In genomic region chr15:97802575-97802974, GRCm38 (mm10) we compare ENCODE assay signal across 11 mouse cellular contexts. TPM values are rescaled to one million over a fixed set of nuclear protein-coding genes. Genes with fewer than 3 reads are reported as not detected.
A peak's percentile ranks its signal among the peaks of the same experiment; 100 is the strongest.
DNase-seq lines count a peak whose midpoint lies in the region; ATAC-seq and TF ChIP-seq lines count a peak whose summit lies in the region.
"Had no signal": no experiment of that assay in that cellular context is flagged by ENCODE, and none has a peak within 500 bp of the region (broad histone marks: within the 10 kb centered on the region; RNA-seq: fewer than 3 reads in every experiment).

No protein-coding gene starts in this region.

- peak overlapping the region; percentile 61; the same call in 1 of the 2 replicates for H3K9ac ChIP-seq in midbrain, embryonic 16.5 days (ENCODE audit: low read depth, low read length)

- ATAC-seq in midbrain, embryonic 16.5 days: peak; percentile 61

- no peak overlapping the region for H3K4me3 ChIP-seq in gastrocnemius, adult 2 months
- H3K4me3 ChIP-seq in bone marrow, adult 2 months (replicated peaks; ENCODE audit: control insufficient read depth, low read depth, low read length): no peak overlapping the region
- peak overlapping the region; percentile 37 for H3K4me3 ChIP-seq in hindbrain, embryonic 10.5 days
- peak overlapping the region; percentile 28 for H3K4me3 ChIP-seq in midbrain, embryonic 16.5 days (ENCODE audit: low read depth, low read length)

- no peak for TF ChIP-seq CTCF in gastrocnemius, adult 2 months (IDR thresholded peaks at IDR 0.05)
- TF ChIP-seq CTCF in bone marrow, adult 2 months (IDR thresholded peaks at IDR 0.05; ENCODE audit: control insufficient read depth, insufficient read depth, low read length): no peak

- peak; percentile 15; the same call in 1 of the 2 replicates for TF ChIP-seq POLR2A in bone marrow, adult 2 months (IDR thresholded peaks at IDR 0.05; ENCODE audit: borderline replicate concordance, control insufficient read depth, low read depth, low read length)

- H3K27ac ChIP-seq in gastrocnemius, adult 2 months: no peak overlapping the region
- no peak overlapping the region for H3K27ac ChIP-seq in bone marrow, adult 2 months (ENCODE audit: control insufficient read depth, insufficient read depth, low read depth, low read length, poor library complexity)
- peak overlapping the region; percentile 60 for H3K27ac ChIP-seq in hindbrain, embryonic 10.5 days
- peak overlapping the region; percentile 76 for H3K27ac ChIP-seq in midbrain, embryonic 16.5 days (ENCODE audit: low read length)
- H3K27ac ChIP-seq: macrophage had no signal

- DNase-seq in gastrocnemius, adult 2 months: peak; percentile 61
- DNase-seq in gastrocnemius, adult 18-20 months (ENCODE audit: low spot score): no peak
- DNase-seq in hindbrain, embryonic 10.5 days (ENCODE audit: low spot score): peak; percentile 75
- no peak for DNase-seq in spleen, postnatal 36 days (ENCODE audit: low spot score in 2 of 2)
- DNase-seq in gastrocnemius, postnatal 14 days: no peak
- no peak for DNase-seq in kidney, postnatal 25 days
- DNase-seq: B cell, adult 2 months; kidney, postnatal 10 days had no signal

- H3K9me3 ChIP-seq in hindbrain, embryonic 10.5 days: no peaks in the 10 kb centered on the region
- H3K9me3 ChIP-seq in midbrain, embryonic 16.5 days (replicated peaks; ENCODE audit: control insufficient read depth, low read length, poor library complexity, severe bottlenecking): no peaks in the 10 kb centered on the region

- H3K4me2 ChIP-seq in midbrain, embryonic 16.5 days (ENCODE audit: low read length): peak overlapping the region; percentile 43

- intact Hi-C loops in gastrocnemius, adult 2 months (cut with DNase I): no loop called here
- intact Hi-C loops in gastrocnemius, postnatal 14 days (cut with DNase I; ENCODE audit: low total_unique reads): no loop called here

- 82% methylated on average over 13 of the region's 13 CpGs for WGBS in bone marrow, adult 2 months
- 12% methylated on average over 13 of the region's 13 CpGs for WGBS in hindbrain, embryonic 10.5 days
- 14% methylated on average over 13 of the region's 13 CpGs for WGBS in midbrain, embryonic 16.5 days

- H3K36me3 ChIP-seq in hindbrain, embryonic 10.5 days: peaks cover 80% of the 10 kb centered on the region
- peaks cover 13% of the 10 kb centered on the region; the same call in 1 of the 2 replicates for H3K36me3 ChIP-seq in midbrain, embryonic 16.5 days (ENCODE audit: control insufficient read depth, insufficient read depth, low read length)

- no peaks in the 10 kb centered on the region for H3K4me1 ChIP-seq in bone marrow, adult 2 months (ENCODE audit: control insufficient read depth, insufficient read depth, low read length)
- H3K4me1 ChIP-seq in hindbrain, embryonic 10.5 days (replicated peaks): peaks cover 66% of the 10 kb centered on the region
- peaks cover 21% of the 10 kb centered on the region for H3K4me1 ChIP-seq in midbrain, embryonic 16.5 days (ENCODE audit: control insufficient read depth, insufficient read depth, low read length)

- no peaks in the 10 kb centered on the region for H3K27me3 ChIP-seq in hindbrain, embryonic 10.5 days (ENCODE audit: insufficient read depth, poor library complexity, severe bottlenecking)
- H3K27me3 ChIP-seq in midbrain, embryonic 16.5 days (ENCODE audit: control insufficient read depth, insufficient read depth, low read depth, low read length): no peaks in the 10 kb centered on the region

RNA-seq across cellular contexts. Expression of gene Slc48a1, which starts 24.3 kb away (rescaled TPM):
- 10 to 100 TPM; 44.5 to 47.1 TPM for total RNA-seq in gastrocnemius, adult 2 months (2021)
- total RNA-seq in gastrocnemius, adult 18-20 months (2021): 10 to 100 TPM; 45.0 to 48.7 TPM
- polyA plus RNA-seq in bone marrow, adult 2 months (2011; ENCODE audit: insufficient read depth, insufficient read length, low replicate concordance, missing spikeins): 62.3 and 67.5 TPM in 2 replicates
- polyA plus RNA-seq in hindbrain, embryonic 10.5 days (2016; fragmentation: Nextera tagmentation; extraction: Ambion mirVana): 28.8 and 31.3 TPM in 2 replicates
- polyA plus RNA-seq in midbrain, embryonic 16.5 days (2015; fragmentation: Nextera tagmentation; extraction: Ambion mirVana): 92.1 and 100 TPM in 2 replicates
- total RNA-seq in gastrocnemius, postnatal 14 days (2021): 10 to 100 TPM; 39.9 to 40.3 TPM

RNA-seq across cellular contexts. Expression of gene Rapgef3, which starts 34.8 kb away (rescaled TPM):
- 10 to 100 TPM in 1 of 2 experiments, 1 to 10 TPM in 1; 9.8 to 13.6 TPM for total RNA-seq in gastrocnemius, adult 2 months (2021)
- total RNA-seq in gastrocnemius, adult 18-20 months (2021): 1 to 10 TPM; 6.6 to 9.0 TPM
- 15.3 and 17.0 TPM in 2 replicates for polyA plus RNA-seq in bone marrow, adult 2 months (2011; ENCODE audit: insufficient read depth, insufficient read length, low replicate concordance, missing spikeins)
- 6.2 and 6.7 TPM in 2 replicates for polyA plus RNA-seq in hindbrain, embryonic 10.5 days (2016; fragmentation: Nextera tagmentation; extraction: Ambion mirVana)
- polyA plus RNA-seq in midbrain, embryonic 16.5 days (2015; fragmentation: Nextera tagmentation; extraction: Ambion mirVana): 19.7 and 21.3 TPM in 2 replicates
- total RNA-seq in gastrocnemius, postnatal 14 days (2021): 1 to 10 TPM; 6.2 to 9.7 TPM

RNA-seq across cellular contexts. Expression of gene Hdac7, which starts 41.7 kb away (rescaled TPM):
- 10 to 100 TPM; 10.2 to 11.6 TPM for total RNA-seq in gastrocnemius, adult 2 months (2021)
- total RNA-seq in gastrocnemius, adult 18-20 months (2021): 10 to 100 TPM in 1 of 2 experiments, 1 to 10 TPM in 1; 6.2 to 10.3 TPM
- polyA plus RNA-seq in bone marrow, adult 2 months (2011; ENCODE audit: insufficient read depth, insufficient read length, low replicate concordance, missing spikeins): 34.1 and 37.8 TPM in 2 replicates
- 25.7 and 32.7 TPM in 2 replicates for polyA plus RNA-seq in hindbrain, embryonic 10.5 days (2016; fragmentation: Nextera tagmentation; extraction: Ambion mirVana)
- 28.6 and 31.5 TPM in 2 replicates for polyA plus RNA-seq in midbrain, embryonic 16.5 days (2015; fragmentation: Nextera tagmentation; extraction: Ambion mirVana)
- 10 to 100 TPM; 18.2 to 23.3 TPM for total RNA-seq in gastrocnemius, postnatal 14 days (2021)

Comparison
In these comparisons a context has a peak if more than half of its experiments do, and no peak if none do; other contexts are left out.
1. DNase-seq: peak in gastrocnemius, adult 2 months (single experiment) and hindbrain, embryonic 10.5 days (single experiment); none in gastrocnemius, adult 18-20 months (single experiment), spleen, postnatal 36 days (0 of 2), gastrocnemius, postnatal 14 days (single experiment) and kidney, postnatal 25 days (0 of 2).
2. H3K27ac ChIP-seq: peak in hindbrain, embryonic 10.5 days (single experiment) and midbrain, embryonic 16.5 days (single experiment); none in gastrocnemius, adult 2 months (single experiment) and bone marrow, adult 2 months (single experiment).
3. H3K4me3 ChIP-seq: peak in hindbrain, embryonic 10.5 days (single experiment) and midbrain, embryonic 16.5 days (single experiment); none in gastrocnemius, adult 2 months (single experiment) and bone marrow, adult 2 months (single experiment).